Mouse (Mus musculus) testis, postnatal 10 days (tissue): Measurements from ENCODE around the gene D430041D05Rik.

Experiments
- DNase-seq: peaks from one replicate; pipeline ENCODE4 v3.0.0; 2021; ENCODE audit warnings: low spot score

The D430041D05Rik gene

DNA sequence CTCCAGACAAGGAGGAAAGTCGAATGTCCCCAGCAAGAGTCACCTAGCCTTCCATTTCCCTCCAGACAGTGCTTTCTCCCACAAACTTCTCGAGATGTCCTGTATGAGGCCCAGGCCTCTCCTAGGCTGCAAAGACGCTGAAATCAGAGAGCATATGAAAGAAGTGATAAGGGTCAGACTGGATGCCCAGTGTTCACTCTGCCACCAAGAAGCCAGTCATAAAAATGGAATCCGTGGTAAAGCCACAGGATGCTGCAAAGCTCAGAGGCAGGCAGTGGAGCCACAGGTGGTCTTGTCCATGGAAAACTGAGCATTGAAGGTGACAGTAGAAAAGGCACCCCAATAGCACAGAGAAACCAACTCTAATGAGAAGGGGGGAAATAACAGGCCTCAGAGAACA, 2.9 kb downstream of the D430041D05Rik start:
- no peak for DNase-seq

DNA sequence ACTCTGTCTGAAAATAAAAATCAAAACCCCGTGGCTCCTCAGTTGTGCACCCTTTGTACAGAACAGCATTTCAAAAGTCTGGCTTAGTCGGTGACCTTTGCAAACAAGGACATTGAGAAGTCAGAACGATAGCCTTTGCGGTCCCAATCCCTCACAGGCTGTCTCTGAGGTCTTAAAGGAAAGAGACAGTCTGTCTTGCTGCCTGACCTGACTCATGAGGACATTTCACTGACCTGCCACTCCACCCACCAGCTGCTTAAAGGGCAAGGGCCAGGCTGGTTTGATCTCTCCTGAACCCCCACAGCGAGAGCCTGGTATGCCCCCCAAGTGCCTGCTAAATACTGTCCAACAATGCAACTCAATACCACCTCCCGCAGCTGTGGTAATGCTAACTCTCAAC, 6.8 kb downstream of the D430041D05Rik start:
- no peak for DNase-seq

DNA sequence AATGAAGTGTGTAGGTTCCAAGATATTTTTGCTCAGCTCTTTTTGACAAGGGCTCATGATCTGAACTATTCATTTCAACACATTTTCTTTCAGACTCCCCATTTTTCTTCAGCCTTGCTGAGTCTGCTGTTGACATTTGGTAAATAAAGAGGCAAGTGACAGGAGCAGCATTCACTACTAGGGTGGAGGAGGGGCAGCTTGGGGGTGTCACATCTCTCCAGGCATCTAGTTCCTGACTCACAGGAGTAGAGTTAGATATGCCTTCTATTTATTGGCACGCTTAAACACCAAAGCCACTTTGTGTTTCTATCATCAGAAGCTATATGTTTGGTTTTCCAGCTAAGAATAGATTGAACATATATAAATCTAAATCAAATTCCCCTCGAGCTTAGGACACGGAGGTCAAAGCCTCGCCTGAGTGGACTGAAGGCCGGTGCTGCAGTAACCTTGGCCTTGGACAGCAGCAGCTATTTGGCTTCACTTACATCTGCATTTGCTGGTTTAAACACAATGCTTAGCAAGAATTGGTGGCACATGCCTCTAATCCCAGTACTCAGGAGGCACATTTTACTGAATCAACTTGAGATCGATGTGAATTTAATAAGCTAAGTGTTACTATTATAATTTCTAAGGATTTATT, 12.0 kb downstream of the D430041D05Rik start:
- no peak for DNase-seq

DNA sequence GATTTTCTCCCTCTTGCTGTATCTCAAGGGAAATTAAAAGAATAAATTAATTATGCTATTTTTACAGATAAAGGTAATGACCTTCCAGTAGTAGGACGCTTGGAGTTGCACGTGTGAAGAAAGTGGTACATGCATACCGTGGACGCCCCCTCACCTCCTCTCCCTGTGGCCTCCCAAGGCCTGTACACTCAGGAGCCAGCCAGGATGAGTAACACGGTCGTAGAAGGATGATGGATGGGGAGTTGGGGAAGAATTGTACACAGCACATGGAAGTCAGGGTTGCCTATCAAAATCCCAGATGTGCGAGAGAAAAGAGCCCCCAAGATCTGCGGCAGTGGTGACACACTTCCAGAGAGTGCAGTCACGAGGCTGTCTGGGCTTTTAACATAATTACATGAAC, 14.9 kb downstream of the D430041D05Rik start:
- DNase-seq: no peak

DNA sequence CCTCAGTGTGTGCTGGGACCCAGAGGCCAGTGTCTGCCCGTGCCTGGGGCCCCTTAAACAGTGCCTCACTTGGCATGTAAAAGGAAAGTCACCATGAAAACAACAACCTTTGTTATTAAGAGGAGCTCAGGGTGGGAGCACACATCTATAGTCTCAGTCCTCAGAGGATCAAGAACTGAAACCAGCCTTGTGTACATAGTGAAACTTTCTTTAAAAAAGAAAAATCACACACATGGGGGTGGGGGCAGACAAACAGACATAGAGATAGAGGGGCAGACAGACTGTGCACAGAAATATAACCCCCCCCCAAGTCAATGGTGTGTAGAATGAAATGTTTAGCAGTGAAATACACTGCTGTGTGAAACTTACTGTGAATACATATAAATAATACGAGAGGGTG, 16.0 kb downstream of the D430041D05Rik start:
- DNase-seq: no peak

DNA sequence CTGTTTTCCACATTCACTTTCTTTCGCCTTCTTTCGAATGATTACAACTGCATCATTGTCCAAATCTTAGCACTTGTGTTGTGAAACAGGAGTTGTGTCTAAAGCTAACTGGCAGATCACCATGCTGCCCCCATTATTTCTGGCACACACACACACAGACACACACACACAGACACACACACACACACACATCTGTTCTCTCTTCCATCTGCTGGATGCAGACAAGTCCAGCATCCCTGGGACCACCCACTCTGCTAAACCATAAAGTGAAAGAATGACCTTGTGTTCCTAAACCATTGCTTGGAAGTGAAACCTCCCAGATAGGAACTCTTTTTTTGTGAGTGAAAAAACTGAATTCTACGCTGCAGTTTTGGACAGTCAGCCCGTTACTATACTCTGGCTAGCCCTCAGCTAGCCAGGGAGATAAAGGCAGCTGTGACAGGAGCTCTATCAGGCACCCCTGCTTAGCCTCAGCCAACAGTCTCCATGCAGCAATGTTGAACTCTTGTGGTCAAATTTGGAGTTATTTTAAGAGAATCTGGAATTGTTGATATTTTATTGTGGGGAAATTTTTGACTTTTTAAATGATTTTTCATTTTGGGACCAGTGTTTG, 18.0 kb downstream of the D430041D05Rik start:
- peak; percentile 52 for DNase-seq

DNA sequence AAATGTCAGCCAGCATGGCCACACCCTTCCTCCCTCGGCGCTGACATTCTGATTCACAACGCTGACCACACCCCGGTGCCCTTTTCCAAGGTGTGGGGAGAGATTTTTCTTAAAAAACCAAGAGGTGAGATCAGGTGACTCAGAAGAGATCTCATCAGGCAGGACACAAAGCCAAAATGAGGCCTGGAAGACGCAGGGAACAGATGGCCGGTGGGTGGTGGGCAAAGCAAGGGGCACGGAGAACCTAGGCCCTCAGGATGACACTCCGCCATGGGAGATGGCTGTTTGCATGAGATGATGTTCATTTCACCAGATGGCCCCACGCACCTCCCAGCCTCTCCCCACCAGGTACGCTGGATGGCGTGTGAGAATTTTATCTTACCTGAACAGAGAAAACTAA, 21.6 kb downstream of the D430041D05Rik start:
- no peak for DNase-seq

DNA sequence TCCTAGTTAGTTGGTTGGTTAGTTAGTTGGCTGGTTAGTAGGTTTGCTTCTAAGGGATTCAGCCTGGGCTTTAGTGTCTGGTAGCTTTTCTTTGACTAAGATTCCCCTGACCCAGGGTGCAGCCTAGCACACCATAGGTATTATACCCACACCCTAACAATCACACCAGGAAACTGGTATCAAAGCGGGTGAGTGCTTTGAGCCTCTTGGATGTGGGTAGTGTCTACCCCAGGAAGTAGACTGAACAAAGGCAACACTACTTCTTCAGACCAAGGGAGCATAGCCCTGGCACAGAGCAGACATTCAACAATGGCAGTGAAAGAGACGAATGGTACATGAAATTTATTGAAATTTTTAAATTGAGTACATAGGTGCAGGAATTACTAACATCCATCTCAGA, 24.9 kb downstream of the D430041D05Rik start:
- no peak for DNase-seq

DNA sequence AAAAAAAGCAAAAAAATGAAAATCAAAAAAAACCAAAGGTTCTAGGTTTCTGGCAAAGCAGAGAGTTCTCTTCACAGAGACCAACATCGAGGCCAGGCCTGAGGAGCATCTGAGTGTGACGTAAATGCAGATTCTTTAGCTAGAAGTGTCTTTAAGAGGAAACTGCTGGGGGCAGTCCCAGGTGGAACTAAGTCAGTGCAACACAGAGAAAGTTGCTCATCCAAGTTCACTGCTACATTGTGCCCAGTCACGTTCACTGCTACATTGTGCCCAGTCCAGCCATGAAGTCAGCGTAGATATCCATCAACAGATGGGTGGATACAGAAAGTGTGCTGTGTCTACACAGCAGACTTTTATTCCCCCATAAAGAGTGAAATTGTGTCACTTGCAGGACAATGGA, 27.2 kb downstream of the D430041D05Rik start:
- no peak for DNase-seq

DNA sequence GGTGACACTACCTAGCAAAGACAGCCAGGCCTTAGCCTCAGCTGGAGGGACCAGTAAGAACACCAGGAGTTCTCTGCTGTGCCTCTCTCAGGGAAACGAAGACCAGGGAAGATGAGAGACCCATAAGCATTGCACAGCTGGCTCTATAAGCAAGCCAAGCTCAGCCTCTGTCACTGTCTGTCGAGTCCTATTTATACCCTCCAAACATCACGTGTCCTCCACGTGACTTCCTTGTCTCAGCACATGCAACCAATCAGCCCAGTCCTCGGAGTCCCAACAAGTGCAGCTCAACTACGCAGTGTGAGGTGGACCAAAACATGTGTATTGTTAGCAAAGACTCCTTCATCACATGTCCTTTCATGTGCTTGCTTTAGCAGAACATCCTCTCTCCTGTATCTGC, 28.0 kb downstream of the D430041D05Rik start:
- DNase-seq: no peak

DNA sequence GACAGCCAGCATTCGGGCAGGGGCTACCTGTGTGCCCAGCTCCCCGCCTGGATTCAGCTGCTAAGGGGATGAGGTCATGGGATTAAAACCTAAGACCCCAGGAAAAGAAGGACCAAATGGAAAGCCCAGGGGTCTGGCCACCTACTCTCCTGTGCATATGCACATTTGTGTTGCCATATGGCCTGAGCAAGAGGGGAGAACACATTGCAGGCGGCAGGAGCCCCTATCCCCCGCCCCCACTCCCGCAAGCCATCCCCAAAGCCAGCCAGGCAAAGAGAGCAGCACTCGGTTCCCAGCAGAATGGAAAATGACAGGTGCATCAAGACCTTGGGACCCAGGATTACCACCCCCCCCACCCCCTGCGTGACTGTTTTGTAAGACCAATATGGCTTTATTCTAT, 31.5 kb downstream of the D430041D05Rik start:
- no peak for DNase-seq

DNA sequence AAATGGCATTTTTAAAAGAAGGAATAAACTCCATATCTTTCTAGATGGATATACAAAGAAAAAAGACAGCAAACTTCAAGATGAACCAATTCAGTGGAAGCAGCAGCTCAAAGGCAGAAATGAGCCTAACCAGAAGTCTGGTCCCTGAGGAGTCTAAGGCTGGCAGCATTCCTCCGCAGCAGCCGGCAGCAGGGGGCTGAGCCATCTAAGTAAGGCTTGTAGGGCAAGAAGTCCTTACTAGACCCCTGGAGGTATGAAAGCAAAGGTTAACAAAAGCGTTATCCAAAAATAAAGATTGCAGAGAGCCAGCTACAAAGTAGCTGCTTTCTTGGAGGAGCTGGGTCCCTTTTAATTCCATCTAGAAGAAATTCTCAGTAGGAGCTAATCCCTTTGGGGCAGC, 32.0 kb downstream of the D430041D05Rik start:
- DNase-seq: no peak

DNA sequence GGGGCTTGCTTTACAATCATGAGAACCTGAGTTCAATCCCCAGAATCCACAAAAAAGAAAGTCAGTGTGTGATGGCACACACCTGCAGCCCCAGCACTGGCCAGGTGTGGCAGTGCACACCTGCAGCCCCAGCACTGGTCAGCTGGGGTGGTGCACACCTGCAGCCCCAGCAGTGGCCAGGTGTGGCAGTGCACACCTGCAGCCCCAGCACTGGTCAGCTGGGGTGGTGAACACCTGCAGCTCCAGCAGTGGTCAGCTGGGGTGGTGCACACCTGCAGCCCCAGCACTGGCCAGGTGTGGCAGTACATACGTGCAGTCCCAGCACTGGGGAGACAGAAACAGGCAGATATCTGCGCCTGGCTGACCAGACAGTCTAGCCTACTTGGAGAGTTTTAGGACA, 32.8 kb downstream of the D430041D05Rik start:
- no peak for DNase-seq

DNA sequence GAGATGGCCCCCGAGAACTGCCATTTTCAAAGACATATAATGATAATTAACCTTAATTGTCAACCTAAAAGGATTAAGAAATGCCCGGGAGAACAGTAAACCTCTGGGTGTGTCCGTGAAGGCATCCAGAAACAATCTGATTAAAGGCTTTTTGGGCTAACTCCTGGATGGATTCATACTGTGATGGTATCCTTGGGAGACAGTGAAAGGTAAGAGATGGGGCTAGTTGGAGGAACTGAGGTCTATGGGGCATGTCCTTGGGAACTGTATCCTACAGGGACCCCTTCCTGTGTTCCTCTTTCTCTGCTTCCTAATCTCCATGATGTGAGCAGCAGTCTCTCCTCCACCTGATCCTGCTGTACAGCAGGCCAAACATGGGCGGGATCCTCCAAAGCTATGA, 38.7 kb downstream of the D430041D05Rik start:
- DNase-seq: no peak

DNA sequence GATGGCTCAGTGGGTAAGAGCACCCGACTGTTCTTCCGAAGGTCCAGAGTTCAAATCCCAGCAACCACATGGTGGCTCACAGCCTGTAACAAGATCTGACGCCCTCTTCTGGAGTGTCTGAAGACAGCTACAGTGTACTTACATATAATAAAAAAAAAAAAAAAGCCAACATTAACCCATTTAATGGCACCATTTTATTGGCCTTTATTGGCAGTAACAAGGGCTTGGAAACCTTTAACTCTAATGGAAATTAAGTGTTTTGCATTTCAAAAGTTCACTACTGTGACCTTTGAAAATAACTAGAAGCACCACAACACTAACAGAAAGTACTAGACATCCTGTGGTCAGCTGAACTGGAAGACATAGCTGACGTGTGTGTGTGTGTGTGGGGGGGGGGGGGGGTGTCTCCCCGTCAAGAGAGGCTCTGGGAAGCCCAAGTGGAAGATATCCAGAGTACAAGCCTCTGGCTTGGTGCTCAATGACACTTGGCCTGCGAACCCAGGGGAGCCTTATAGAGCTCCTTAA, 39.1 kb downstream of the D430041D05Rik start:
- no peak for DNase-seq

DNA sequence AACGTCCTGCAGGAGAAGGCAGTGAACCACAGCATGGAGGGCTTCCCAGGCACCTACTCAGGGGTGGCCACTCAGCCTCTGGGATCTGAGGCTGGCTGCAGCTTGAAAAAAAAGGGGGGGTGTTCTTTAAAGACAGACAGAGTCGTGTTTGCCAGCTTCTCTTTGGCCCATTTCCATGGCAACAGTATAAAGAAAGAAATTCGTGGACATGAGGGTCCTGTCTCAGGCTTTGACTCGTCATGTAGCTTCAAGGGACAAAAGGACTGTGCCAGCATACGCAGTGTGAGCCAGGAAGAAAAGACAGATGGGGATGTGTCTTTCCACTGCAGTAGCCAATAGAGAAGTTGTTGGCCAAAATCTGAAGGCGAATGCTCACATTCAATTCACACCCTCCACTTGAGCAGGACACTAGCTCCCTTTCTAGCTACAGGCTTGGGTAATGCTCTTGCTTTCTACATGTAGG, 42.9 kb downstream of the D430041D05Rik start:
- DNase-seq: no peak

DNA sequence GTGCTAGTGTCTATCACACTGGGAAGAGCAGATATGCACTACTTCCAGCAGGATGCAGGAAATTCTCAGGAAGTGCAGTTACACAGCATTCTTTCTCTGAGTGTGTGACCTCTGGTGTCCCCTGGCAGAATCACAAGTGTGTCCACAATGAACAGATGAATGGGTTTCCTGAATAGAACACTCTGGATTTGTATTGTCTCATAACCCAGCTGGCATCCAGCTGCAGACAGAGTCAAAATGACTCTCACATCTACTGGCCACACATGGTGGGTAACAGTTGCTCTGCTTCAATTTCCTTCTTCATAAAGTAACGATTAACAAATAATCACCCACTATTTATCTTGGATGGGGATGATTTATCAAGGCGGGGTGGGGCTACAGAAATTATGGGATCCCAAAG, 43.5 kb downstream of the D430041D05Rik start:
- no peak for DNase-seq

DNA sequence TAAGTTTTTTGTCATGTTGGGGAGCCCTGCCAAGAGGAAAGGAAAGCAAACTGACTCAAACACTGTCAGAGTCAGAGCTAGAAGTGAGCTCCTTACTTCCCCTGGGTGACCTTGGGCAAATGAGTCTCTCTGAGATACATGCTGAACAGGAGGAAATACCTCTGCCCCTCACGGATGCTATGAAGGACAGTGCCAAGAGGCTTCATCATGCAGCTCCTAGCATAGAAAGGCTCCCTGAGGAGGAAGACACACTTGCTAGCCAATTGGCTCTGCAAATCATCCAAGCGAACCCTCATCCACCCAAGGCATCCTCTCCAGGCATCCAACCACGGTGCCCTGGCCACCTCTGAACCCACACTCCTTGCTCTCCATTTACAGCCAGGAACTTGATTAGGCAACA, 51.5 kb downstream of the D430041D05Rik start:
- no peak for DNase-seq

DNA sequence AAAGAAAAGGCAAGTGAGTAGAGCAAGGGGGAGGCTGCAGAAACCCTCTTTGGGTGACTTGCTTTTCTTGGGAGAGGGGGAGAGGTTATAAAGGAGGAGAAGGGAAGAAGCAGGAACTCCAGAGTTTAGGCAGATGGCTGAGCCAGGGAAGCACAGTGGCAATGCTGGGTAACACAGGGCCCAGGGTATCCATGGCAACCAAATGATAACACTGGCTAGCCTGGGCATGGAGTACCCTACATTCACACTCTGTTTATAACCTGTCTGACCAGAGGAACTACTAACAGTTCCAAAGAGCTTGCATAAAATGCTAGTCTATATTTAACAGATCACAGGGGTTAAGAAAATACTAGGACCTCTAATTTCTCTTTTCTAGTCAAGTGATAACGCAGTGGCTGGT, 51.9 kb downstream of the D430041D05Rik start:
- no peak for DNase-seq

DNA sequence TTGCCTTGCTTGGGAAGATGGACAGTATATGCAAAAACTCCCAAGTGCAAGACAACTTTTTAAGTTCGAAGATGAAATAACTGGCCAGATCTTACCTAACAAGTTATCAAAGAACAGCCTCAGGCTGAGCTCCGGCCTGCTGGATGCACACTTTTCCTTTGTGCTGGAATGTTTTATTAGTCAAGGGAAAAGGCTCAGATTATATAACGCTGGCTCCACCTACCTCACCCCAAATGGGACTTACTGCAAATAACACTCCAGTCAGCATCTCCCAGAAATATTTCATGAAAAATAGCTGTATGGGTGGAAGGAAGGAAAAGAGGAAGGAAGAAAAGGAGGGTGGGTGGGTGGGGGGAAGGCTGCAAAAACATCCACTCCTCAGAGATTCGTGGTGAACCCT, 54.3 kb downstream of the D430041D05Rik start:
- DNase-seq: no peak

DNA sequence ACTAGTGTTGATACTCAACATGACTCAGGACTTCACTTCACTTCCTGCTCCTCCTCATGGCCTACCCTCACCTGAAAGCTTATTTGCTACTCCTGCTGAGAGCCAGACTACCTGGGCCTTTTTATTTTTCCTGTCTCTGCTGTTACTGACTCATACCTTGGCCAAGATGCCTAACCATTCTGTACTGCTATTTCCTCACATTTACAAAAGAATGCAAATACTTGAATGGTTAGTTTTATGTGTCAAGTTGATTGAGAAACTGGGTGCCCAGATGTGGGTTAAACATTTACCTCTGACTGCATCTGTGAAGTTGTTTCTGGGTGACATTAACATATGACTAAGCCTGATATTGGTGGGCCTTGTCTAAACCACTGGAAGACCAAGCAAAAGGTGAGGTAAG, 56.7 kb downstream of the D430041D05Rik start:
- DNase-seq: no peak

DNA sequence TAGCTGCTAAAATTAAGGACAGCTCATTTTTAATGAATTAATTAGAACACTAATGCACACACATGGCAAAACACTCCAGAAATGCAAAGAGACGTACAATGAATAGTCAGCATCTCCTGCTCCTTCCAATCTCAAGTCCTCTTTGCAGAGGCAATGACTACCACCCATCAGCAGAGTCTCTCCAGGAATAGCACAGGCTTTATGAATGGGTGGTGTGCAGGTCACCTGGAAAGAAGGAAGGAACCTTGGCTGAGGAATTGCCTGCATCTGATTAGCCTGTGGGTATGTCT, 58.7 kb downstream of the D430041D05Rik start:
- no peak for DNase-seq

DNA sequence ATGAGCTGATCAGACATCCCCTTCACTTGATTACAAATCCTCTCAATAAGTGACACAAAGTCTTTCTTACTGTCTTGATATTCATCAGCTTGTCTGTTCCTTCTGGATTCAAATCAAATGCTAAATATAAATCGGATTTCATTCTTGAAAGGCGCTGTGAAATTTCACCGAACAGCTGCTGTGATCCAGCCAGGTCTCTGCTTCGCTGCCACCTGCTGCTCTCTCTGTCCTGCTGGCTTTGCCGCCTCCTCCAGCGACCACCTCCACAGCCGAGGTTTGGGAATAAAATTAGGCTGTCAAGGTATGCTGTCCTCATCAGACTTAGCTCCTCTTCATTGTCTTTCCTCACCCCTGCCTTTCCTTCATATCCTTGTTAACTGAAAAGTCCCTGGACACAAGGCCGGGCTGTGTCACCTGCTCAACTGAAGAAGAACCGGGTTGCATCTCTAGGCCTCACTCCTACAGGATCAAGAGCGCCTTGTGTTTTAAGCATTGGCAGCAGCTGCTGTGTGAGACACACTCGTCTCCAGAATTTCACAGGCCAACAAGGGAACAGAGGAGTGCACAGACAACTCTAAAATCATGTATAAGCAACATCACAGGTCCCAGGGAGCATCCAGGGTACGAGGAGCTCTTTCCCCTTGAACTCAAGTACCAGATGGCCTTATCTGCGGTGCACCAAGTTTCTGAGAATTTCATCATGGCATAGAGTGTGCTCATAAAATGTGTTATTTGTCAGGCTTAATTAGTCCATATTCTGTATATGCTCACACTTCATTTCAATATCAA, 59.2 kb downstream of the D430041D05Rik start:
- no peak for DNase-seq
